Mouse (Mus musculus): ENCODE measurements around the gene Ctdsp2.

GRCm38 (mm10) chr10:127040569-127041214 lies 62.2 kb downstream of the Ctdsp2 start:
- TF ChIP-seq MYOG (IDR thresholded peaks at IDR 0.05; ENCODE audit: control insufficient read depth, extremely low read depth, insufficient read length) (no peak), CTCF (IDR thresholded peaks at IDR 0.05; ENCODE audit: control insufficient read depth, insufficient read depth, insufficient read length) (no peak)
